Mouse (Mus musculus): ENCODE results near the gene Prrg2. TPM values are rescaled to one million over a fixed set of nuclear protein-coding genes. Genes with fewer than 3 reads are reported as not detected.
A peak's percentile ranks its signal among the peaks of the same experiment; 100 is the strongest.
"Not testable (repeated sequence)": the region's sequence is repeated elsewhere in the genome, so short reads cannot be mapped to it uniquely, and the experiment has no call there.

Gene Prrg2
- total and polyA plus RNA-seq, 2 experiments, result 26.1 to 74.1 TPM

- WGBS, result 89% methylated on average over 8 of the region's 8 CpGs
Measured at GRCm38 (mm10) chr7:45098541-45099240, 36.2 kb upstream of the Prrg2 start.

GRCm38 (mm10) chr7:45097479-45097878, 35.0 kb upstream of the Prrg2 start:
- H3K36me3 ChIP-seq (ENCODE audit: control insufficient read depth, insufficient read depth, low read length), result peaks cover 25% of the 10 kb centered on the region; the same call in 1 of the 2 replicates
- WGBS, result 70% methylated on average over 6 of the region's 6 CpGs
- TF ChIP-seq POLR2A (IDR thresholded peaks at IDR 0.05; ENCODE audit: extremely low read depth, insufficient read depth, low read length) (no peak), CTCF (IDR thresholded peaks at IDR 0.05; ENCODE audit: low read depth, low read length) (no peak)
- H3K79me2 ChIP-seq (ENCODE audit: control insufficient read depth, insufficient read depth, low read length), result no peaks in the 10 kb centered on the region
- H3K4me3 ChIP-seq (ENCODE audit: insufficient read depth, low read depth, low read length), result no peak overlapping the region
- peaks cover 8% of the 10 kb centered on the region for H3K4me1 ChIP-seq (ENCODE audit: control insufficient read depth, insufficient read depth, low read length)
- DNase-seq (ENCODE audit: extremely low read depth, low read depth, low spot score), result peak; percentile 30
- no peaks in the 10 kb centered on the region for H3K27me3 ChIP-seq (ENCODE audit: control insufficient read depth, insufficient read depth, low read length)
- H3K27ac ChIP-seq (replicated peaks; ENCODE audit: insufficient read depth, low read depth, low read length), result peak overlapping the region; percentile 66
- no peak overlapping the region for H3K9ac ChIP-seq (ENCODE audit: low read depth, low read length)

More at GRCm38 (mm10) chr7:45098541-45099240, 36.2 kb upstream of the Prrg2 start:
- H3K27me3 ChIP-seq (ENCODE audit: control insufficient read depth, insufficient read depth, low read length), result no peaks in the 10 kb centered on the region
- DNase-seq (ENCODE audit: extremely low read depth, low read depth, low spot score), result no peak
- H3K79me2 ChIP-seq (ENCODE audit: control insufficient read depth, insufficient read depth, low read length), result no peaks in the 10 kb centered on the region
- H3K27ac ChIP-seq (replicated peaks; ENCODE audit: insufficient read depth, low read depth, low read length), result no peak overlapping the region
- H3K4me1 ChIP-seq (ENCODE audit: control insufficient read depth, insufficient read depth, low read length), result peaks cover 12% of the 10 kb centered on the region
- H3K36me3 ChIP-seq (ENCODE audit: control insufficient read depth, insufficient read depth, low read length), result peaks cover 25% of the 10 kb centered on the region; the same call in 1 of the 2 replicates
- no peak for TF ChIP-seq POLR2A (IDR thresholded peaks at IDR 0.05; ENCODE audit: extremely low read depth, insufficient read depth, low read length)
- peak; percentile 62 for TF ChIP-seq CTCF (IDR thresholded peaks at IDR 0.05; ENCODE audit: low read depth, low read length)
- no peak overlapping the region for H3K9ac ChIP-seq (ENCODE audit: low read depth, low read length)
- H3K4me3 ChIP-seq (ENCODE audit: insufficient read depth, low read depth, low read length), result no peak overlapping the region

GRCm38 (mm10) chr7:45095965-45096364, 33.5 kb upstream of the Prrg2 start:
- WGBS, result 96% methylated on average over 14 of the region's 14 CpGs

GRCm38 (mm10) chr7:45095367-45095766, 32.9 kb upstream of the Prrg2 start:
- 82% methylated on average over 6 of the region's 6 CpGs for WGBS
- H3K4me1 ChIP-seq (ENCODE audit: control insufficient read depth, insufficient read depth, low read length), result peaks cover 3% of the 10 kb centered on the region; the same call in 1 of the 2 replicates

More at GRCm38 (mm10) chr7:45095965-45096364, 33.5 kb upstream of the Prrg2 start:
- not testable (repeated sequence) for DNase-seq (ENCODE audit: extremely low read depth, low read depth, low spot score); H3K9ac ChIP-seq (ENCODE audit: low read depth, low read length); H3K4me1 ChIP-seq (ENCODE audit: control insufficient read depth, insufficient read depth, low read length); H3K4me3 ChIP-seq (ENCODE audit: insufficient read depth, low read depth, low read length); H3K27ac ChIP-seq (replicated peaks; ENCODE audit: insufficient read depth, low read depth, low read length); H3K27me3 ChIP-seq (ENCODE audit: control insufficient read depth, insufficient read depth, low read length); H3K79me2 ChIP-seq (ENCODE audit: control insufficient read depth, insufficient read depth, low read length)
- peaks cover 21% of the 10 kb centered on the region; the same call in 1 of the 2 replicates for H3K36me3 ChIP-seq (ENCODE audit: control insufficient read depth, insufficient read depth, low read length)

GRCm38 (mm10) chr7:45094121-45094520, 31.6 kb upstream of the Prrg2 start:
- no peak for DNase-seq (ENCODE audit: extremely low read depth, low read depth, low spot score)
- H3K27me3 ChIP-seq (ENCODE audit: control insufficient read depth, insufficient read depth, low read length), result no peaks in the 10 kb centered on the region
- H3K4me3 ChIP-seq (ENCODE audit: insufficient read depth, low read depth, low read length), result no peak overlapping the region
- 90% methylated on average over 7 of the region's 7 CpGs for WGBS
- no peak overlapping the region for H3K27ac ChIP-seq (replicated peaks; ENCODE audit: insufficient read depth, low read depth, low read length)
- no peaks in the 10 kb centered on the region for H3K79me2 ChIP-seq (ENCODE audit: control insufficient read depth, insufficient read depth, low read length)
- H3K36me3 ChIP-seq (ENCODE audit: control insufficient read depth, insufficient read depth, low read length), result peaks cover 17% of the 10 kb centered on the region; the same call in 1 of the 2 replicates
- no peak for TF ChIP-seq CTCF (IDR thresholded peaks at IDR 0.05; ENCODE audit: low read depth, low read length)
- TF ChIP-seq POLR2A (IDR thresholded peaks at IDR 0.05; ENCODE audit: extremely low read depth, insufficient read depth, low read length), result no peak
- H3K4me1 ChIP-seq (ENCODE audit: control insufficient read depth, insufficient read depth, low read length), result peaks cover 3% of the 10 kb centered on the region; the same call in 1 of the 2 replicates
- no peak overlapping the region for H3K9ac ChIP-seq (ENCODE audit: low read depth, low read length)

More at GRCm38 (mm10) chr7:45095367-45095766, 32.9 kb upstream of the Prrg2 start:
- H3K27ac ChIP-seq (replicated peaks; ENCODE audit: insufficient read depth, low read depth, low read length), result no peak overlapping the region
- DNase-seq (ENCODE audit: extremely low read depth, low read depth, low spot score), result no peak
- H3K36me3 ChIP-seq (ENCODE audit: control insufficient read depth, insufficient read depth, low read length), result peaks cover 20% of the 10 kb centered on the region; the same call in 1 of the 2 replicates
- TF ChIP-seq POLR2A (IDR thresholded peaks at IDR 0.05; ENCODE audit: extremely low read depth, insufficient read depth, low read length) (no peak), CTCF (IDR thresholded peaks at IDR 0.05; ENCODE audit: low read depth, low read length) (no peak)
- H3K4me3 ChIP-seq (ENCODE audit: insufficient read depth, low read depth, low read length), result no peak overlapping the region
- no peaks in the 10 kb centered on the region for H3K79me2 ChIP-seq (ENCODE audit: control insufficient read depth, insufficient read depth, low read length)
- no peaks in the 10 kb centered on the region for H3K27me3 ChIP-seq (ENCODE audit: control insufficient read depth, insufficient read depth, low read length)
- H3K9ac ChIP-seq (ENCODE audit: low read depth, low read length), result no peak overlapping the region

- Histone ChIP-seq H3K4me3 (ENCODE audit: insufficient read depth, low read depth, low read length) (no peak overlapping the region), H3K4me1 (ENCODE audit: control insufficient read depth, insufficient read depth, low read length) (peaks cover 3% of the 10 kb centered on the region; the same call in 1 of the 2 replicates), H3K9ac (ENCODE audit: low read depth, low read length) (no peak overlapping the region), H3K79me2 (ENCODE audit: control insufficient read depth, insufficient read depth, low read length) (no peaks in the 10 kb centered on the region), H3K27me3 (ENCODE audit: control insufficient read depth, insufficient read depth, low read length) (no peaks in the 10 kb centered on the region), H3K27ac (replicated peaks; ENCODE audit: insufficient read depth, low read depth, low read length) (no peak overlapping the region), H3K36me3 (ENCODE audit: control insufficient read depth, insufficient read depth, low read length) (peaks cover 13% of the 10 kb centered on the region; the same call in 1 of the 2 replicates)
- 58% methylated on average over 18 of the region's 18 CpGs for WGBS
- no peak for DNase-seq (ENCODE audit: extremely low read depth, low read depth, low spot score)
- TF ChIP-seq CTCF (IDR thresholded peaks at IDR 0.05; ENCODE audit: low read depth, low read length), result no peak
- no peak for TF ChIP-seq POLR2A (IDR thresholded peaks at IDR 0.05; ENCODE audit: extremely low read depth, insufficient read depth, low read length)
Measured at GRCm38 (mm10) chr7:45093516-45093905, 31.0 kb upstream of the Prrg2 start.

Measured in liver, adult 2 months (tissue).